Mouse (Mus musculus): ENCODE data around the gene Arid5a. TPM values are rescaled to one million over a fixed set of nuclear protein-coding genes. Genes with fewer than 3 reads are reported as not detected.

Gene Arid5a
- polyA plus RNA-seq, 1 experiment, result 36.7 TPM

- H3K4me3 ChIP-seq (replicated peaks; ENCODE audit: control insufficient read depth, low read depth, low read length), result no peak overlapping the region
- TF ChIP-seq CTCF (IDR thresholded peaks at IDR 0.05; ENCODE audit: control insufficient read depth, insufficient read depth, low read length) (no peak), POLR2A (IDR thresholded peaks at IDR 0.05; ENCODE audit: borderline replicate concordance, control insufficient read depth, low read depth, low read length) (no peak)
- 24% methylated on average over 7 of the region's 7 CpGs for WGBS
- peaks cover 4% of the 10 kb centered on the region; the same call in 1 of the 2 replicates for H3K4me1 ChIP-seq (ENCODE audit: control insufficient read depth, insufficient read depth, low read length)
- H3K27ac ChIP-seq (ENCODE audit: control insufficient read depth, insufficient read depth, low read depth, low read length, poor library complexity), result peak overlapping the region; percentile 35; the same call in 1 of the 2 replicates
These were observed 425 bp upstream of the Arid5a start for GRCm38 (mm10) chr1:36307121-36307494.

- Histone ChIP-seq H3K4me1 (ENCODE audit: control insufficient read depth, insufficient read depth, low read length) (peaks cover 4% of the 10 kb centered on the region; the same call in 1 of the 2 replicates), H3K27ac (ENCODE audit: control insufficient read depth, insufficient read depth, low read depth, low read length, poor library complexity) (peak overlapping the region; percentile 98), H3K4me3 (replicated peaks; ENCODE audit: control insufficient read depth, low read depth, low read length) (peak overlapping the region; percentile 85)
- 2% methylated on average over 12 of the region's 12 CpGs for WGBS
- TF ChIP-seq POLR2A (IDR thresholded peaks at IDR 0.05; ENCODE audit: borderline replicate concordance, control insufficient read depth, low read depth, low read length) (no peak), CTCF (IDR thresholded peaks at IDR 0.05; ENCODE audit: control insufficient read depth, insufficient read depth, low read length) (no peak)
These were observed 943 bp downstream of the Arid5a start for GRCm38 (mm10) chr1:36308451-36308901.

- Histone ChIP-seq H3K27ac (ENCODE audit: control insufficient read depth, insufficient read depth, low read depth, low read length, poor library complexity) (peak overlapping the region; percentile 98), H3K4me3 (replicated peaks; ENCODE audit: control insufficient read depth, low read depth, low read length) (peak overlapping the region; percentile 85), H3K4me1 (ENCODE audit: control insufficient read depth, insufficient read depth, low read length) (peaks cover 4% of the 10 kb centered on the region; the same call in 1 of the 2 replicates)
- WGBS, result 7% methylated on average over 9 of the region's 9 CpGs
- TF ChIP-seq CTCF (IDR thresholded peaks at IDR 0.05; ENCODE audit: control insufficient read depth, insufficient read depth, low read length), result no peak
- TF ChIP-seq POLR2A (IDR thresholded peaks at IDR 0.05; ENCODE audit: borderline replicate concordance, control insufficient read depth, low read depth, low read length), result no peak
These were observed 1.5 kb downstream of the Arid5a start for GRCm38 (mm10) chr1:36308966-36309475.

- WGBS, result 2% methylated on average over 3 of the region's 3 CpGs
- peak overlapping the region; percentile 98 for H3K27ac ChIP-seq (ENCODE audit: control insufficient read depth, insufficient read depth, low read depth, low read length, poor library complexity)
- peak overlapping the region; percentile 85 for H3K4me3 ChIP-seq (replicated peaks; ENCODE audit: control insufficient read depth, low read depth, low read length)
- TF ChIP-seq POLR2A (IDR thresholded peaks at IDR 0.05; ENCODE audit: borderline replicate concordance, control insufficient read depth, low read depth, low read length), result no peak
- no peak for TF ChIP-seq CTCF (IDR thresholded peaks at IDR 0.05; ENCODE audit: control insufficient read depth, insufficient read depth, low read length)
- peaks cover 4% of the 10 kb centered on the region; the same call in 1 of the 2 replicates for H3K4me1 ChIP-seq (ENCODE audit: control insufficient read depth, insufficient read depth, low read length)
These were observed 2.0 kb downstream of the Arid5a start for GRCm38 (mm10) chr1:36309498-36309901.

GRCm38 (mm10) chr1:36314959-36315775, 7.6 kb downstream of the Arid5a start:
- no peak for TF ChIP-seq CTCF (IDR thresholded peaks at IDR 0.05; ENCODE audit: control insufficient read depth, insufficient read depth, low read length)
- TF ChIP-seq POLR2A (IDR thresholded peaks at IDR 0.05; ENCODE audit: borderline replicate concordance, control insufficient read depth, low read depth, low read length), result no peak
- Histone ChIP-seq H3K4me1 (ENCODE audit: control insufficient read depth, insufficient read depth, low read length) (no peaks in the 10 kb centered on the region), H3K27ac (ENCODE audit: control insufficient read depth, insufficient read depth, low read depth, low read length, poor library complexity) (no peak overlapping the region), H3K4me3 (replicated peaks; ENCODE audit: control insufficient read depth, low read depth, low read length) (no peak overlapping the region)
- WGBS, result 74% methylated on average over 11 of the region's 11 CpGs

GRCm38 (mm10) chr1:36315776-36316100, 8.2 kb downstream of the Arid5a start:
- Histone ChIP-seq H3K27ac (ENCODE audit: control insufficient read depth, insufficient read depth, low read depth, low read length, poor library complexity) (no peak overlapping the region), H3K4me1 (ENCODE audit: control insufficient read depth, insufficient read depth, low read length) (no peaks in the 10 kb centered on the region), H3K4me3 (replicated peaks; ENCODE audit: control insufficient read depth, low read depth, low read length) (no peak overlapping the region)
- TF ChIP-seq POLR2A (IDR thresholded peaks at IDR 0.05; ENCODE audit: borderline replicate concordance, control insufficient read depth, low read depth, low read length) (no peak), CTCF (IDR thresholded peaks at IDR 0.05; ENCODE audit: control insufficient read depth, insufficient read depth, low read length) (no peak)
- 85% methylated on average over 2 of the region's 2 CpGs for WGBS

- TF ChIP-seq POLR2A (IDR thresholded peaks at IDR 0.05; ENCODE audit: borderline replicate concordance, control insufficient read depth, low read depth, low read length) (no peak), CTCF (IDR thresholded peaks at IDR 0.05; ENCODE audit: control insufficient read depth, insufficient read depth, low read length) (no peak)
- Histone ChIP-seq H3K27ac (ENCODE audit: control insufficient read depth, insufficient read depth, low read depth, low read length, poor library complexity) (no peak overlapping the region), H3K4me3 (replicated peaks; ENCODE audit: control insufficient read depth, low read depth, low read length) (no peak overlapping the region), H3K4me1 (ENCODE audit: control insufficient read depth, insufficient read depth, low read length) (no peaks in the 10 kb centered on the region)
- 75% methylated on average over 2 of the region's 2 CpGs for WGBS
These were observed 13.6 kb downstream of the Arid5a start for GRCm38 (mm10) chr1:36321164-36321563.

GRCm38 (mm10) chr1:36321829-36322573, 14.5 kb downstream of the Arid5a start:
- H3K4me1 ChIP-seq (ENCODE audit: control insufficient read depth, insufficient read depth, low read length), result no peaks in the 10 kb centered on the region
- WGBS, result 75% methylated on average over 11 of the region's 11 CpGs
- TF ChIP-seq CTCF (IDR thresholded peaks at IDR 0.05; ENCODE audit: control insufficient read depth, insufficient read depth, low read length) (peak; percentile 42; the same call in 1 of the 2 replicates), POLR2A (IDR thresholded peaks at IDR 0.05; ENCODE audit: borderline replicate concordance, control insufficient read depth, low read depth, low read length) (no peak)
- no peak overlapping the region for H3K27ac ChIP-seq (ENCODE audit: control insufficient read depth, insufficient read depth, low read depth, low read length, poor library complexity)
- H3K4me3 ChIP-seq (replicated peaks; ENCODE audit: control insufficient read depth, low read depth, low read length), result no peak overlapping the region

Measured in bone marrow, adult 2 months (tissue).